Mouse (Mus musculus): ENCODE results near the gene Rcvrn.

GRCm38 (mm10) chr11:67679930-67680329, 15.2 kb upstream of the Rcvrn start:
- TF ChIP-seq CTCF (IDR thresholded peaks at IDR 0.05; ENCODE audit: low read depth, low read length) (no peak), POLR2A (IDR thresholded peaks at IDR 0.05; ENCODE audit: borderline replicate concordance, low read depth, low read length) (no peak)

All from bone marrow macrophage, adult 2 months (primary cell).